Mouse (Mus musculus) heart, adult 11 months (tissue): ENCODE data around the gene Fndc3a.

ENCODE experiments used
- DNase-seq: peaks from one replicate; pipeline ENCODE4 v3.0.0; 2022

The Fndc3a gene

DNA sequence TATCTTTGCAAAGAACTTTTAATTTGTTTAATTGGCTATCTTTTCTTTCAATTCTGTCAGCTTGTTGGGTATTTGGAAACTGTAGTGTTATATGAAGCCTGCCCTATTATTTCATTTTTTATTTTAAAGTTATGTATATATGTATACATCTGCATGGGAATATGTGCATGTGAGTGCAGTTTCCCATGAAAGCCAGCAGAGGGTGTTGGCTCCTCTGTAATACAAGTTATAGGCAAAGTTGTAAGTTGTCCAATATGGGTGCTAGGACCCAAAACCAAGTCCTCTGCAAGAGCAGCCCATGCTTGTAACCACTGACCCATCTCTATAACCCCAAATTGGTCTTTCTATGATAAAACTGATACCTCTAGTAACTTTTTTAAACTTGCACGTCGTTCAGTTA lies 38.8 kb downstream of the Fndc3a start:
- no peak for DNase-seq

DNA sequence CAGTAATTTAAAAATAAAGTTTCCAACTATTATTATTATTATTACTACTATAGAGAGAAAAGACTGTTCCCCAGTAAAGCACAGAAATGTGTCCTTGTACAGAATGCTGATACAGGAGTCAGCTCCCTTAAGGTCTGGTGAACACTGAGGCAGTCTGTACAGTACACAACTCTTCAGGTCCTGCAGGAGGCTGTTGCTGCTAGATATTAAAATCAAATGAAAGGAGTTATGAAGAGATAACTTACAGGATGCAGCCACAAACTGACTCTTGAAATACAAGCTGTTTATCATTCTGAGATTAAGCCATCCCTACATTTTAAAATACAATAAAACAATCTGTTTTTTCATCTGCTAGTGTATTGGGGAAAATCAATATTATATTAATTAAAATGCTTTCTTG lies 60.5 kb downstream of the Fndc3a start:
- no peak for DNase-seq

DNA sequence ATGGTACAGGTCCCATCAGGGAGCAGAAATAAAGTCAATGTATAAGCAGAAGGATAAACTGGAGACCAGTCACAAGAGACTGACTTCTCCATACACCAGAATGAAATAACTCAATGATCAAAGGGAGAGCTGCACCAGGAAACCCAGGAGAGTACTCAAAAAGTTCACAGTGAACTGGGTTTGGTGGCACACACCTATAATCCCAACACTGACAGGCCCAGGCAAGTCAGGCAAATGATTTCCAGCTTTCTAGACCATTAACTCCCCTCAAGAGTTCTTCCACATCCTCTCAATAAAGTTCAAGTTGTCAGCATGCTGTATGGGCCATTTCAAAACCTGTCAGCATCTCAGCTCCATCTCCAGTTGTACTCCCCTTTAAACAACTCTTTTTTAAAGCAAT lies 64.3 kb downstream of the Fndc3a start:
- no peak for DNase-seq

DNA sequence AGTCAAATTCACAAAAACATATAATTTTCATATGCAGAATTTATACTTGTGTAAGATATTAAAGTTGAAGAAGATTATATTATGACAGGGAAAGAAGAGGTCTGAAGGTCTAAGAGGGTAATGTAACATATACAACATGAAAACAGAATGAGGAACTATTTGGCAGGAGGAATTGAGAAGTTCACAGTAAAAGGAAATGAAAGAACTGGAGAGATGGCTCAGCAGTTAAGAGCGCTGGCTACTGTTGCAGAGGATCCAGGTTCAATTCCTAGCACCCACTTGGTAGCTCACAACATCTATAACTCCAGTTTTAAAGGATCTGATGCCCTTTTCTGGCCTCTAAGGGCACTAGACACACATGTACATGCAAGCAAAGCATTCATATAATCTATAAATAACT lies 65.2 kb downstream of the Fndc3a start:
- DNase-seq = no peak

DNA sequence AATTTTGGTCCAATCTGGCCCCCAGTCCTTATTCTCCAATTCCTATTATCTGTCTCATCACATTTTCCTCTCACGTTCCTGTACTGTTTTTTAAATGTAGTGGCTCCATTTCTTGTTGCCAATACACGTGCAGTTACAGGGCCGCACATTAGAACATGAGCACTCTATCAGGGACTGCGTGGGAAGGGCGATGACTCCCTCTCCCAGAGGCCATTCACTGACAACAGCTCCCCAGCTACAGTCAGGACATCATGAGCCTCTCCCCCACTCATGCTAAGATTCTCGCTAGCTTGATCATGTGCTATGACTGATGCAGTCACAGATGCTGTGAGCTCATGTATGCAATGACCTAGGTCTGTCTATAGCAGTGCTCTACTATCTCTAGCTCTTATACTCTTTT lies 71.3 kb downstream of the Fndc3a start:
- DNase-seq = peak; percentile 90

DNA sequence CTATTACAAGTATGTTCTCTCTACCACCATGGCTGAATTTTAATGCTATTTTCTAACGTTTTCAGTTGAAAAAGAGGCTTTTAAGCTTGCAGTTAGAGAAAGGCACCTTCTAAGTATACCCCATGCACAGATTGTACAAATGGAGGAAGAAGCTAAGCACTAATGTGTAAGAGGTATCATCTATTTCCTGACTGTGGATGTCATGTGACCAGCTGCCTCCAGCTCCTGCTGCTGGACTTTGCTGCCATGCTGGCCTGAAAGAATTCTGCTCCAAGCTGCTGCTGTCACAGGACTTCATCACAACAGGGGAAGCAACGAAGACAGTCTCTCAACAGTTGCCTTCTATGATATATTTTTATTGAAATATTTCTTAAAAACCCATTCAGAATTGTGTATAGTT lies 76.2 kb downstream of the Fndc3a start:
- no peak for DNase-seq

DNA sequence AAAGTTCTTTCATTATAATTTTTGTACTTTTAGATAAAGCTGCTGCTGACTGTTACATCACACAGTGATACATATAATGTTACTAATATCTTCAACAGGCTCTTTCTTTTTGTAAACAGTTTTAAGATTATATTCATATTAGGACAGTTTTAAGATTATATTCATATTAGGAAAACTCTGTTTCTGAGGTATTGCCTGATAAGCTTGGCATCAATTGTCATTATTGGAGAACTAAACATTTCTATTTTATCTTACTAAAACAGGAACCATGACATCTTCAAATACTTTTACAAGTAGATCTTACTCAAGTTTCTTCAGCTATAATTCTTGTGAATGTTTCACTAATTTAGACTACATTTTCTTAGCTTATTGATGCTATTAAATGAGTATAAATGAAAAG lies 84.4 kb downstream of the Fndc3a start:
- no peak for DNase-seq

DNA sequence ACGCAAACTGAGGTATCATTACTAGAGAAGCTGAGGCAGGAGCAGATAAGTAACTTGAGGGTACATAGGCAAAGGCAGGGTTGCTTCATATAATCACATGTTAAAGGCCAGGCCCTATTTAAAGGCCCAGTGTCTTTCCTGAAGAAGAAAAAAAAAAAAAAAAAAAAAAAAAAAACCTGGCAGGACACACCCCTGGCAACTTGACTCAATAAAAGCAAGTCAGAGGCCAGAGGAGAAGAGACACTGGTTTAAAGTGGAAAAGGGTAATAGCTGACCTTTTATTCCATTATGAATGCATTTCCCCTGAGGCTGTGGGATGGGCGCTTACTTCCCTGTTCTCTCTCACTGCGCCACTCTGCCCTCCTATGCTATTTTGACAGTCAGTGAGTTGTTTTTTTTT lies 105.7 kb downstream of the Fndc3a start:
- DNase-seq = peak; percentile 92

DNA sequence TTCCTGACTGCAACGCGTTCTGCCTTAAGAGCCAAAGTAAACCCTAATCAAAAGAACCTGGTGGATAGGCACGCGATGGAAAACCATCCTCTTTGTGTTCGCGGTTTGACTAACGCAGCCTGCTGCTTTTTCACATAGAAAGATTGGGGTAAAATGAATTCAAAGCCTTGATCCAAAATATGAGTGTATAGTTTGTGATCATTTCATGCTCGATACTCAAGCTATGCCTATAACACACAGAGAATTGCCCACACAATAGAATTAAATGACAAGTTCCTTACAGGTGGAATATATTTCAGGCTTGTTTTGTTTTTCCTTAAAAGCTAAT lies 106.6 kb downstream of the Fndc3a start:
- no peak for DNase-seq

DNA sequence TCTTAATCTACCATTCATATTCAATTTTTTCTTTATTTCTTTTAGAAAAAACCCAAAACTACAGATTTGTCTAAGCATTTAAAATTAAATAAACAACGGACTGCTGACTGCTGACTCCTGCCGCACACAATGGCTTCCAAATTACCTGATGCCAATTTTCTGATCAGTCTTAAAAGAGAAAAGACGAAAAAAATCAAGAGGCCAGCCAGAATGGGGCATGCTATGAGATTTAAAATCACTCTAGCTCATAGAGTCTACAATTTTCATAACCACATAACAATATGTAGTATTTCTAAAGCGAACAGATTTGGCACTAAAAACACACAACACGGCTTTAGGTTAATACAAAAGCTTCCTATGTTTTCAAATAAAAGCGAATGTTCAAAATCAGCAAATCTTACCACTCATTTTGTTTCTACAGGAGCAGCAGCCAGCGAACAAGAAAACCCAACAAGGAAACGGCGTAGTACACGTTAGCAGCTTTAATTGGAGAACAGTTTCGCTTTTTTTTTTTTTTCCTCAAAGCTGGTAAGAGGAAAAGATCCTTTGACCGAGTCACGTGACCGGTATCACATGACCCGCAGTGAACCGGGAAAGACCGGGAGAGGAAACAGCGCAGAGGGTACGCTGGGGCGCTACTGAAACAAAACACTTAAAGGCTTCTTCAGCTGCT lies 107.1 kb downstream of the Fndc3a start:
- peak; percentile 99 for DNase-seq

DNA sequence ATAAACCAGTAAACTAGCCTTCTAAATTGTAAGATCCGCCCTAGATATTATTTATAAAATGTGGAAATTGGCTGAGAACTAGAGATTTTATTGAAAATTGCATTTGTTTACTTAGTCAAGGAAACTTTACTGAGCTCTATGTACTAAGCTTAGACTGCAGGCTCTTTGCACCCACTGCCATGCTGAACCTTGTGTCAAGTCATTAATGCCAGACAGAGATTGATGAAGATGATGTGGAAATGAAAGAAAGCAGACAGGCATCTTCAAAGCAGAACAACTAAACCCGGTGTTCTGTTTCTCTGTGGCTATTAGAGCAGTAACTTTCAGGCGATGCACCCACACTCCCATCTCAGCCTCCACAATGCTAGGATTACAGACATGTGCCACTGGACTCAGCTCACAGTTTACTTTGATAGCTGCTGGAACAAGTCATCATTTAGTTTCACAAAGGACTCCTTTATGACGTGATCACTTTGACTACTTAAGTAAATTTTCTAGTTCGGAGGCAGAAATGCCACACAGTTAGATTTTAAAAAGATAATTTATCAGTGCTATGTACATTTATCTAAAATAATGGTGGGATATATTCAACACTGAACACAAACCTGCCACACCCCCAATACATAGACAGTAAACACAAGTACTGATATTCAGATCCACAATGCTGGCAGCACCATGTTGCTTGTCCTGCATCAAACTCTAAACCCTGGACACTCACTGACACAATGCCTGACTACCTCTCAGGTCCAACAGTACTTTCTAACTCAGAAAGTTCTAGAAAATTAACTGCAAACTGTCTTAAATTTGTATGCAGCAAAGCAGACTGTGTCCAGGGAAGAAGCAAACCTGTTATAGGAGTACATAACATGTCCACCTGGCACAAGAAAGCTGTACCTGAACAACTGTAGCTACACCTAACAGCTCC lies 108.2 kb downstream of the Fndc3a start:
- no peak for DNase-seq

DNA sequence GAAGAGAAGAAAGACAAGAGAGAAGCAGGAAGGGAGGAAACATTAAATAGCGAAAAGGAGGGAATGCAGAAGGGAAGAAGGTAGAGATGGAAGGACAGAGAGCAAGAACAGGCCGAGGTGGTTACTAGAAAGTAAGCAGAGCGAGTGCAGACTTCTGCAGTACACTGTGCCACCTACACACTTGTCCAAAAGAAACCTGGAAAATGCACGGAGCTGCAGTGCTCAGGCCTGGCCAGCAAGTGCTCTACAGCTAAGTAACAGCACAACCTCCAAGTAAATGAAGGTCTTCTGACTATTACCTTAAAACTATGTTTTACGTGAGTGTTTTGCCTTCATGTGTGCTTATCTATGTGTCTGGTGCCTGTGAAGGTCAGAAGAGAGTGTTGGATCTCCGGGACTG lies 109.4 kb downstream of the Fndc3a start:
- DNase-seq = no peak

DNA sequence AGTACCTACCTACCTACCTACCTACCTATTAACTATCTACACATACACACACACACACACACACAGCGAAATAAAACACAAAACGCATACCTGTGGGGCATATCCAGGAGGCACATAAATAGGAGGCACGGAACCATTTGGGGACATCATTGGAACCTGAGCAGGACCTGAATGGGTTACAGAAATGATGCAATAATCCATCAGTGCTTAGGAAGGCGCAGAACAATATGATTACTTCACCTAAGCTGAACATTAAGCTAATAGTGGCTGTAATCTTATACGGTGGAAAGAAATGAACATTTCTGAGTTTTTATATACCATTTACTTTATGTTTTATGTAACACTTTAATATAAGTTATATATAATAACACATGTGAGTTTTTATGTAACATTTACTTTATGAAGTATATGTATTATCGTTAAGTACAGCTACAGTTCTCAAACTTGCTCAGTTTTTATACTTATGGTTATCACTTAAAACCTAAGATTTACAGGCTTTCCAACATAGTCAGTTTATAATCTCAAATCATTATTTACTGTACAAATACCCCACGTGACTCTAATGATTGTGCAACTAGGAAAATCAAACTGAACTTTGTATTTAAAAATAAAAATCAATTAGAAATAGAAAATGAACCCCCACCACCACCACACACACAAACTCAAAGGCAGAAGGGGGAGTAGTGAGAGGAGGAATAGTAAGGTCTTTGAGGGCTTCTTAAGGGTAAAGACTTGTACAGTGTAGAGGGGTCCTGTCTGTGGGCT lies 110.6 kb downstream of the Fndc3a start:
- no peak for DNase-seq

DNA sequence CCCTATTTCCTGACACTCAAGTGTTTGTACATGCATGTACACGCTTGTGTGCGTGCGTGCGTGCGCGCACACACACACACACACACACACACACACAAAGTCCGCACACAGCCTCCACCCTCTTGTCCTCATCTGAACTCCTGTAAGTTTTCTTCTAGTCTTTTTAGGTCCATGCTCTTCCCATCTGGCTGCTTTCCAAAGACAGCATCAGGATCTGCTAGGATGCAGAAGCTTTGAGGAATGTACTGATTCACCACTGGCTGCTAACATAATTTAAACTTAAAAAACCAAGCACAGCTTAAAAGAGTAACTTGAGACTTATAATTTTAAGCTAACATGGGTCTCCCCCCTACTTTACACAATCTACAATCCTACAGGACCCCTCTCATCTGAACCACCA lies 115.6 kb downstream of the Fndc3a start:
- no peak for DNase-seq

DNA sequence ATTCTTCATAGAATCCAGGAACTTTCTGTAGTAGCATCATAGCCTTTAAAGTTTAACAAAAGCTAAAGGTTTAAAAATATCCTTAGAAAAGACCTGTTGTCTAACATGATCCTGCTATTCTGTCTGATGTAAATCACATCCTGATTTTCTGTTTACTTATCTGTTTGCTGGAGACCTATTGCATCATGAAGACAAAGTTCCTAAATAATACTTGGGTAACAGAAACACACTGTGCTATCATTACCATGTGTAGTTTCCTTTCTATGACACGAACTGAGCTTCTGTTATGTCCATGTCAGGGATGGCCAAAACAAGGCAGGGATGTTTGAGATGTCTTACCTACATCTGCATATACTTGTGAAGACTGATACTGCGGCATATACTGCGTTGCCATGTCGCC lies 120.4 kb downstream of the Fndc3a start:
- DNase-seq = no peak

DNA sequence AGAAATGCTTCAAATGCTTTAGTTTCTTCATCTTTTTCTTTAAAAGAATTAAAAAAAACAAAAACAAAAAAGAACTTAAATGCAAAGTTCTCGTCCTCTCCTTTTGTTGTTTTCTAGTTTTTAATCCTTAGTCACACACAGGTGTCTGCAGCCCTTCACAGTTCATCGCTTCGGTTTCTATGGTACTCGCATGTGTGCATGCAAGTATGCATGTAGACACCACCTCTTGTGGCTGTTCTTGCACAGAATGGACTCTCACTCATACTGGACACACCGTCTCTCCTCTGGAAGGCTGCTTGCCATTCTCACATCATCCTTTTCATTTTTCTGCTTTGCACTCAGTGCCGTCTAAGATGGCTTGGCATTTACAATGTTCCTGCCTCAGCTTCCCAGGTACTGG lies 126.8 kb downstream of the Fndc3a start:
- DNase-seq = peak; percentile 7

DNA sequence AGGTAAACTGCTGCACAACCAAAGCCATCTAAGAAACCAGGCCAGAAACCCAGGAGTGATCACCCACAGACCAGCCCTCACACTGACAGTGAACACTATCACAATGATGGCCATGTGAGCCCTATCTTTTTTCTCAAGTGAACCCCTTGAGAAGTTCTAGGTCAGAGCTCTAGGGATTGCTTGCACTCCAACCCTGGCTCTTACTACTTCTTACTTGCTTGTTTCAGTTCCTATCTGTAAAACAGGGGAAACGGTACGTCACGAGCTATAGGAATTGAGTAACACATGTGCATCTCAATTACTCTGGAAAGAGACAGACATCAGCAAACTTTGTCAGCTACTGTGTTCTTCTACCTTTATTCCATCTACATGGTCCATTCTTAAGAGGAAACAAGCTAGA lies 128.8 kb downstream of the Fndc3a start:
- DNase-seq = peak; percentile 77

DNA sequence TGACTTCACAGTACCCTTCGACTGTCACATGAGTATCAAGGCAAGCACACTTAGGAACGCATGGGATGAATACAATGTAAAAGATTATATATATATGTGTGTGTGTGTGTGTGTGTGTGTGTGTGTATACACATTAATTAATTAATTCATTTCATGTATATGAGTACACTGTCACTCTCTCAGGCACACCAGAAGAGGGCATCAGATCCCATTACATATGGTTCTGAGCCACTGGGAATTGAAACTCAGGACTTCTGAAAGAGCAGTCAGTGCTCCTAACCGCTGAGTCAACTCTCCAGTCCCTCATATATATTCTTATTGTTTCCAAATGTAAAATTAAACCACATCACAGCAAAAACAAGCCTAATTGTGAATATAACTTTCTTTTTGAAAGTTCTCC lies 133.5 kb downstream of the Fndc3a start:
- peak; percentile 43 for DNase-seq

DNA sequence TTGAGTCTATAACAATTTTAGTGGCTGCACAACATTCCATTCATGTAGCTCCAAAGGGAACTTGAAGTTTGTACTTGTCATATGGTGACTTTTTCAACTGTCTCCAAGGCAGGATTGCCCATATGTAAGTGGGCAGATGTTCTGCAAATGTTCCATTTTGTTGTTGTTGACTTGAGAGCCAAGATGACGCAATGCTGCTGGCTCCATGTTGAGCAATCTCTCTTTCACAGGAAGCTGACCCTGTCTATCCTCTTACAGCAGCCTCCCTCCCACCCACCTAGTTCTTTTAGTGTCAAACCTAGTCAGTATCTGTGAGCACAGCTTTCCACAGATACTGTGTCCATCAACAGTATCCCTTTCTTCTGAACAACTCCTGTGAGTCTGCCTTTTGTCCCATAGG lies 145.9 kb downstream of the Fndc3a start:
- DNase-seq = peak; percentile 93

DNA sequence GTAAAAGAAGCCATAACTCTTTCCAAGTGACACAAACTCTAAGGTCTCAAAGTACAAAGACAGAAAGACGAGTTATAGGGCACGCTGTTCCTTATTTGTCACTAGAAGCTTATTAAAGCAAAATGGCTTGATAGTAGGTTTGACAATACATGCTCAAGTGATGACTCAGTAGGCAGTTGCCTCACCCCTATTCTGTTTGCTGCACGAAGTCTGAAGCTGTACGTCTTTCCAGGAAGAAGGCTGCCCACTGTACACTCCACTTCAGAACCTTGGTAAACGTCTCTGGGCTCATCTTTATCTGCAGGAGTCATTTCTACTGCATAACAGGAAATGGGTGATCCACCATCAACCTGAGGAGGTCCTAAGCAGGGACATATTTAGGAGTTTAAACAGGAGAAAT lies 151.0 kb downstream of the Fndc3a start:
- DNase-seq = no peak

DNA sequence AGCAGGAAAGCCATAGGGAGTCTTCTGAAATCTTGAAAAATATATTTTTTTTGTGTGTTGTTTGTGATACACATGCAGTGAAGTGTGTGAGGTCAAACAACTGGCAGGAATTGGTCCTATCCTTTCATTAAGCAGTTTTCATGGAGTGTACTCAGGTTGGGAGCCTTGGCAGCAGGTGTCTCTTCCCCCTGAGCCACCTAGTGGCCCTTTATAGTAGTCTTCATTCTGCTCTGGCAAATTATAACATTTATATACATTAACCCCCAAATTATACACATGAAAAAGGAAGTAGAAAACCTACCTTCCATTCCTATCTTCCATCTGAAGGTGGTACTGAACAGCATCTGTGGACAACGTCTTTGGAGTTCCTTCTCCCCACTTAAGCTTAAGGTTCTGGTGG lies 154.0 kb downstream of the Fndc3a start:
- no peak for DNase-seq

DNA sequence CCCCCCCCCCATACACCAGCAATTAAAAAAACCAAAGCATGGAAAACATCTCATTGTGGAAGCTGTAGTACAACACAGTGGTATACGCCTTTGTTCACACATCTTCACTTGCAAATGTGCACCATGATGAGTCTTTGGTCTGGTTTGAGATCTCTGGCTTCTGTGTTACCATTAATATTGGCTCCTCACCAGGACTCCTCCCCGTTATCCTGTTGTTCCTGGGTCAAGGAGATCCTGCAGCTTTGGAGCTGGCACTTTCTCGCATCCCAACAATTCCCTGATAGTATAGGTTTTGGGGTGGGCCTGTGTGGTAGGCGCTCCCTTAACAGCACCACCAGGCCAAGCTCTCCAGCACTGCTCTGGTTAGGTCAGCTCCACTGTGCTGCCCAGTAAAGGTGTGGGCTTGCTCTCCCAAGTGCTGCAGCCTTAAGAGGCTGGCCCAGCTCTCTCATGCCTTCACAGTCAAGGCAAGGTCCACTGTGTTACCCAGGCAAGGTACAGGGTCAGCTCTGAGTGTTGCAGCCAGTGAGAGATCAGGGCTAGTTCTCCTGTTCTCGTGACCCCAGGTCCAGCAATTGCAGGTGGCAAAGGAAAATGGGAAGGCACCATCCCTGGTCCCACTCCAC lies 173.3 kb downstream of the Fndc3a start:
- no peak for DNase-seq

DNA sequence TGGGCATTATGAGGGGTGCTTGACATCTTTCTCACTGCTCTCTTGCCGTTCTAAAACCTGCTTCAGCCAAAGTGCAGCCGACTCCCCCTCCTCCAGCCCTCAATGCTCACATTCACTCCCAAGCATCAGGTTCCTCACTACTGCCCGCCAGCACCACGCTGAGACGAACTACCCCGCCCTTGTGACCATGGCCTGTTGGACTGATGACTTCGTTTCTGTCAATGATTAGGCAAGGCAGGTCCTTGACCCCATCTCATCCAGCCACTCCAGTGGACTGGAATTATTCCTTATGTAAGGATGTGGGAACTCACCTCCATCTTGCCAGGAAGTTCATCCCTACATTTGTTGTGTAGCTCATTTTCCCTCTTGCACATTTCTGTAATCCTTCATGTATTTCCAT lies 175.9 kb downstream of the Fndc3a start:
- DNase-seq = no peak
